Mouse (Mus musculus) right cerebral cortex, postnatal 36 days (tissue): ENCODE data around the gene Zfp768.

Source experiments
- DNase-seq, 2 experiments: peaks; one replicate each; pipeline ENCODE4 v3.0.0; 2022; ENCODE audit warnings: low spot score in 2 of 2, mixed read lengths in 1 of 2

The Zfp768 gene

DNA sequence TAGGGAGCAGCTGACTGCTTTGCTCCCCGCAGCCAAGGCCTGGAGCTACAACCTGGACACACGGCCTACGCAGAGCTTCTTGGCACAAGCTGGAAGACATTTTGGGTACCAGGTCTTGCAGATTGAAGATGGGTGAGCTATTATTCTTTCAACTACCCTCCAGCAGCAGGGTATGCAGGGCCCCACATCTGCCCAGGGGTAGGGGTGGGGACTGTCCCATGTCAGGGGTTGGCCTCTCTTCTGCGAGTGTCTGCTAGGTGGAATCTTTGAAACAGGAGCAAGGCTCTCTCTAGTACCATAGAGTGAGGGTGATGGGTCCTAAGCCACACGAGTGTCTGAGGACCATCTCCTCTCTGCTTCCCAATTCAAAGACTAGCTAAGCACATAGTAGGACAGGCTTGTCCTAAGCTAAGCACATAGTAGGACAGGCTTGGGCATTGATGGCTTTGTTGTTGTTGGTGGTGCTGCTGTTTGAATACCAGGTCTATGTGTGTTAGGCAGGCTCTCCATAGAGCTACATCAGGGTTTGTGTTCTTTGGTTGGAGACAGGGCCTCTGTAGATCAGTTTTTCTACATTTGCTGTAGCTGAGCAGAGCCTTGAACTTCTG is 47.7 kb downstream of the Zfp768 start:
- no peak for DNase-seq

DNA sequence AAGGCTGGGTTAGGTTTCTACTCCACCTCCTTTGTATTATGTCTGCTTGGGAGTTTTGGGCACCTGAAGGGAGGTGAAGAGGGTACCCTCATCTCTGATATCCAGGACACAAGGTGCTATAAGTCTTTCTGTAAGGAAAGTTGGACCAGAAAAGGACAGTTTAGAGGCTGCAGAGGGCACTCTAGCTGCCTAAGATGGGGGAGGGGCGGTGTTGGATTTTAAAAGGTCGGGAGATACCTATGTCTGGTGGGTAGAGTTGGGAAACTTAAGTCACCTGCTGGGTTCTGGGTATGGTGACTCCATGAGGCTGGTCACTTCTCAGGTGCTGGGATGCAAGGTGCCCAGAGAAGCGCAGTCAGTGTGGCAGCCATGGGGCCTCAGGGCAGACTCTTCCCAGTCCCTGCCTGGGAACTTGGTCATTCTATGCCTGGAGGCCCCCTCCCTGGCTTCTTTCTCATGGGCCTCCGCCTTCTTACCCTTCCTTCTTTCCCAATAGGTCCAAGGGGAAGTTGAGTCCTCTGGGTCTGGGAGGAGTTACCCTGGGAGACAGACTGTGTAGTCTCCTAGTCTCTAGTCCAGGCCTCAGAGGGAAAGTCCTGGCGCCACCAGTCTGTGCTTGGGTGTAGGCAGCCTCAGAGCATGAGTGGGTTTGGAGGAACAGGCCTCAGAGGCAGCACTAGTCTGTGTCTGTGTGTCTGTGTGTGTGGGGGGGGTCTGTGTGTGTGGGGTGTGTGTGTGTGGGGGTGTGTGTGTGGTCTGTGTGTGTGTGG is 48.4 kb downstream of the Zfp768 start:
- no peak for DNase-seq

DNA sequence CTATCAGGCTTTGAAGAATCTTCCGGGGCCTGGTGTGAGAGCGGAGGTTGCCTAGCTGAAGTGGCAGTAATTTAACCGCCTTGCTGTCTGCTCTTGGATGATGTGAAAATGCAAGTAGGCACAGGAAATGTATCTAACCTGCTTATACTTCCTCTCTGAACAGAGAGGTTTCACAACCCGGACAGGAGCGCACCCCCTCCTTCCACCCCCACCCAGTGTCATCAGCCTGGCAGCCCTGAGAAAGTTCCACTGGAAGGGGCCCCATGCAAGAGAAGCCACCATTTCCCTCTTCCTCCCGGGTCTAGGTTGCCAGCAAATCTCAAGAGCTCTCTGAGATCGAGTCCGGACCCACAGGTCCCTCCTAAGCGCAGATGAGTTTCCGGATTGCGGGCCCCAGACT is 49.3 kb downstream of the Zfp768 start, which contains the start of gene Itgal:
Itgal (plus strand) TSS at position 163 of the 400 bp plus-strand sequence.
- DNase-seq, result no peak
